Mouse (Mus musculus): ENCODE measurements at regions not wholly inside any gene's neighbourhood (a gene's known extent, or its start where the extent isn't known, plus 50 kb on each side); places are given as distances from the start of the nearest gene placed in this dataset.

DNA sequence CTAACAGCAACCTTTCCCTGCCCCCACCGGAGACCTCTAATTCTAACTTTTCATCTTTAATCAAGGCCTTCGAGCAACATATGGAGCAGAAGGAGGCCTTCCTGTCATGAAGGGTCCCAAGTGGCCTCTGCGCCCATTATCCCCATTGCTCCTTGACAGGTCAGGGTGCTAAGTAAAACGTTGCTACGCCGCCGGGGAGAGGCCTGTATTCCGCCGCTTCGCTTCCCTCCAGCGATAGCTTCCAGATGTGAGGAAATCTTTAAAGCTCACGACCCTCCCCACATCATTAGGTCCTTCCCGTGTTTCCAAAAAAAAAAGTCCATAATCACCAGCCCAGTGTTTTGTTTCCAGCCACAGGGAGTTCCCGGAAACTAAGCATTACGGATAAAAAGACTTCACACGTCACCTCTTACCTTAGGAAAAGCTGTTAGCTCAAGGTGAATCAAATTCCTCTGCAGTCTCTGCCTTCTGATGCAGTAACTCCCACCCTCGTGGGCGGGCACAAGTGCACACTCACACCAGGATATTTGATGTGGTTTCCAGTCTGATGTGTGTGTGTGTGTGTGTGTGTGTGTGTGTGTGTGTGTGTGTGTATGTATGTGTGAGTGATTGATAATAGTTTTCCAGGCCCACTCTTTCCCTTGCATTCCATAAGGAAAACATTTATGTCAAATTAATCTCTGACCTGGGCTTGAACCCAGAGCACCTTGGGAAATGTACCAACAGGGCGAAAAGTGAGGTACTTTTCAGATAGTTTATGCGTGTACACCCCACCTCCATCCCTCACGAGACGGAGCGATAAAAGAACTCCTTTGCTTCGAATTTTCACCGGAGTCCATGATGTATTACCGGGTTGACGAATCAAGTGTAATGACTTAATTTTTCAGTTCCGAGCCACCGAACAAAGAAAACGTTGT, 107.5 kb downstream of the Gm45692 start:
- Histone ChIP-seq H3K4me1 (replicated peaks) (no peaks in the 10 kb centered on the region), H3K9me3 (no peaks in the 10 kb centered on the region), H3K27ac (no peak overlapping the region), H3K4me3 (replicated peaks) (no peak overlapping the region), H3K4me2 (replicated peaks) (no peak overlapping the region), H3K9ac (no peak overlapping the region), H3K27me3 (replicated peaks) (no peaks in the 10 kb centered on the region), H3K36me3 (no peaks in the 10 kb centered on the region)
- 52% methylated on average over 30 of the region's 30 CpGs for WGBS
- no peak for ATAC-seq

DNA sequence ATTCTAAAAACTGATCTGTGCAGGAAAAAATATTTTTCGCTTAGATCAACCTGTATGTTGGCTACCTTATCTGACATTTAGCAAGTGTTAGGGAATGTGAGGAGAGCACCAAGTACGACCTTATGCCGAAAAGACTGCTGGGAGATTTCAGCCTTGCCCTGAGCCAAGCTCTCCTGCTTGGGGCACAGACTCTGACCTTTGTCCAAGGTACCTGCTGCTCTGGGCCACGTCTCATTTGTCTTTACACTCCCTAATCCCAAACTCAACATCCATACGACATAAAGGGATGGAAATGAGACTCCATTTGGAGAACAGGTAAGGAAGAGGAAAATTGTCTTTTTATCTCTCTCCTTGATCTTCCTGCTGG, 108.2 kb downstream of the Gm45692 start:
- WGBS = 42% methylated on average over 5 of the region's 5 CpGs
- H3K9me3 ChIP-seq = no peaks in the 10 kb centered on the region
- no peak for ATAC-seq
- H3K4me3 ChIP-seq (replicated peaks) = no peak overlapping the region
- no peak overlapping the region for H3K9ac ChIP-seq
- H3K4me1 ChIP-seq (replicated peaks) = no peaks in the 10 kb centered on the region
- H3K27me3 ChIP-seq (replicated peaks) = no peaks in the 10 kb centered on the region
- no peak overlapping the region for H3K4me2 ChIP-seq (replicated peaks)
- H3K27ac ChIP-seq = no peak overlapping the region
- no peaks in the 10 kb centered on the region for H3K36me3 ChIP-seq

DNA sequence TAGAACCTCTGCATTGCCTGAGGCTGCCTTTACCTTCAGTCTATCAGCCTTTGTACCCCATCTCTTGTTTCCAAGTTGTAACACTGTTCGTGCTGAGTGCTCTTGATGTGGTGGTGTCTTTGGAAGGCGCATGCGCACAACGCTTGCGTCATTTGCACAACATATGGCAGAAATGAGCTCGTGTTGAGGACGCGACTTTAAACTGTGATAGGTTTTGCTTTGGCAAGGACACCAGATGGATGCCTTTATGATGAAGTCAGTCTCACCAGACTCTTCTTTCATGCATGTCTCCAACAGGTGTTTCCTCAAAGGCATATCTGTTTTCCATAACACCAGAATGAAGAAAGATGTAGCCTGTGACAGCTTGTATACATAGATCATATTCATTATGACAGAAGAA, 110.2 kb downstream of the Gm45692 start:
- no peak for ATAC-seq
- Histone ChIP-seq H3K4me3 (replicated peaks) (no peak overlapping the region), H3K9ac (no peak overlapping the region), H3K4me1 (replicated peaks) (no peaks in the 10 kb centered on the region), H3K27me3 (replicated peaks) (no peaks in the 10 kb centered on the region), H3K27ac (no peak overlapping the region), H3K36me3 (no peaks in the 10 kb centered on the region), H3K4me2 (replicated peaks) (no peak overlapping the region), H3K9me3 (no peaks in the 10 kb centered on the region)
- 85% methylated on average over 8 of the region's 8 CpGs for WGBS

GRCm38 (mm10) chr8:26239075-26239474, 119.7 kb downstream of the Gm45692 start:
- Histone ChIP-seq H3K4me2 (replicated peaks) (no peak overlapping the region), H3K4me3 (replicated peaks) (no peak overlapping the region), H3K9me3 (no peaks in the 10 kb centered on the region), H3K9ac (no peak overlapping the region), H3K4me1 (replicated peaks) (no peaks in the 10 kb centered on the region), H3K27me3 (replicated peaks) (no peaks in the 10 kb centered on the region), H3K36me3 (no peaks in the 10 kb centered on the region), H3K27ac (no peak overlapping the region)
- ATAC-seq = no peak
- whole genome bisulfite sequencing = 84% methylated on average over 2 of the region's 2 CpGs

- Histone ChIP-seq H3K9ac (no peak overlapping the region), H3K9me3 (no peaks in the 10 kb centered on the region), H3K36me3 (no peaks in the 10 kb centered on the region), H3K4me1 (replicated peaks) (no peaks in the 10 kb centered on the region), H3K4me2 (replicated peaks) (no peak overlapping the region), H3K4me3 (replicated peaks) (no peak overlapping the region), H3K27ac (no peak overlapping the region), H3K27me3 (replicated peaks) (no peaks in the 10 kb centered on the region)
- ATAC-seq = peak; percentile 31; the same call in 1 of the 2 replicates
- WGBS = 31% methylated on average over 4 of the region's 4 CpGs
Measured at GRCm38 (mm10) chr8:26239604-26240003, 120.3 kb downstream of the Gm45692 start.

DNA sequence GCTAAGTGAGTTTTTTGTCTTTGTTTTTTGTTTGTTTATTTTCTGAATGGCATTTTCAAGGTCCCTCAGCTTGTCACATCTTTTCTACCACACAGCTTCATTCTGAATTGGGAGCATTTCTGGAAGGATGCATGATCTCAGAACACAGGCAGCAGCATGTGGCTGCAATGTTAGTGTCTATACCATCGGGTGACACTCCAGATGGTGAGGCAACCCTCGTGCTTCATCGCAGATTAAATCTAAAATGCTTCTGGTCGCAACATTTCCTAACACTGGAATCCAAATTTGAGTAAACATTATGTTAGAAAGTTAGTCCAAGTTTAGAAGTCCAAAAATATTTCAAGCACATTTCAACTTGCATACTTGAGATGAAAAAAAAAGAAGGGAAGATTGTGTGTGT, 124.4 kb downstream of the Gm45692 start:
- H3K4me2 ChIP-seq (replicated peaks) = no peak overlapping the region
- H3K27me3 ChIP-seq (replicated peaks) = no peaks in the 10 kb centered on the region
- no peak overlapping the region for H3K27ac ChIP-seq
- no peak overlapping the region for H3K4me3 ChIP-seq (replicated peaks)
- no peaks in the 10 kb centered on the region for H3K36me3 ChIP-seq
- H3K9me3 ChIP-seq = no peaks in the 10 kb centered on the region
- WGBS = 58% methylated on average over 4 of the region's 4 CpGs
- no peak overlapping the region for H3K9ac ChIP-seq
- no peaks in the 10 kb centered on the region for H3K4me1 ChIP-seq (replicated peaks)
- ATAC-seq = no peak

GRCm38 (mm10) chr8:26244308-26244707, 125.0 kb downstream of the Gm45692 start:
- Histone ChIP-seq H3K4me1 (replicated peaks) (no peaks in the 10 kb centered on the region), H3K36me3 (no peaks in the 10 kb centered on the region), H3K4me3 (replicated peaks) (no peak overlapping the region), H3K4me2 (replicated peaks) (no peak overlapping the region), H3K9me3 (no peaks in the 10 kb centered on the region), H3K9ac (no peak overlapping the region), H3K27ac (no peak overlapping the region), H3K27me3 (replicated peaks) (no peaks in the 10 kb centered on the region)
- WGBS = 79% methylated on average over 5 of the region's 5 CpGs
- ATAC-seq = no peak

GRCm38 (mm10) chr8:26255191-26255669, 135.9 kb downstream of the Gm45692 start:
- WGBS = 27% methylated on average over 6 of the region's 6 CpGs
- no peaks in the 10 kb centered on the region for H3K36me3 ChIP-seq
- ATAC-seq = no peak
- H3K27me3 ChIP-seq (replicated peaks) = no peaks in the 10 kb centered on the region
- H3K4me3 ChIP-seq (replicated peaks) = no peak overlapping the region
- H3K27ac ChIP-seq = no peak overlapping the region
- H3K4me2 ChIP-seq (replicated peaks) = no peak overlapping the region
- H3K4me1 ChIP-seq (replicated peaks) = no peaks in the 10 kb centered on the region
- no peak overlapping the region for H3K9ac ChIP-seq
- H3K9me3 ChIP-seq = no peaks in the 10 kb centered on the region

DNA sequence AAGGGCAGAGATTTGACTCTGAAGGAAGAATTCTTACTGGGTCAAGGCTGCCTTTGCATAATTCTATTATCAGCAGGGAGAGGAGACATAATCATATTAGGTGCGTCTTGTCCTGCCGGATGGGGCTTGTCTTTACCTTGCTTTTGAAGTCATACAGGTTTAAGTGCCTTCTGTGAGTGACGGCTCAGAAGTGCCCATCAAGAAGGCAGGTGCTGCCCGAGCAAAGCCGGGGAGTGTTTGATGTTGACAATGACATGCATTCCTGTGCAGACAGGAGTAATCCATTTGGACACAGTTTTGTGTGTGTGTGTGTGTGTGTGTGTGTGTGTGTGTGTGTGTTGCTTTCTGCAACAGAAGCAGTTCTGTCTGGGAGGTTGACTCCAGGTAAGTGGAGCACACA, 141.0 kb downstream of the Gm45692 start:
- Histone ChIP-seq H3K27ac (no peak overlapping the region), H3K4me2 (replicated peaks) (no peak overlapping the region), H3K36me3 (no peaks in the 10 kb centered on the region), H3K9me3 (no peaks in the 10 kb centered on the region), H3K27me3 (replicated peaks) (0 out of 2 replicates have a peak, but pooled peaks cover 5% of the 10 kb centered on the region), H3K9ac (no peak overlapping the region), H3K4me3 (replicated peaks) (no peak overlapping the region), H3K4me1 (replicated peaks) (no peaks in the 10 kb centered on the region)
- WGBS = 51% methylated on average over 5 of the region's 5 CpGs
- ATAC-seq = no peak

DNA sequence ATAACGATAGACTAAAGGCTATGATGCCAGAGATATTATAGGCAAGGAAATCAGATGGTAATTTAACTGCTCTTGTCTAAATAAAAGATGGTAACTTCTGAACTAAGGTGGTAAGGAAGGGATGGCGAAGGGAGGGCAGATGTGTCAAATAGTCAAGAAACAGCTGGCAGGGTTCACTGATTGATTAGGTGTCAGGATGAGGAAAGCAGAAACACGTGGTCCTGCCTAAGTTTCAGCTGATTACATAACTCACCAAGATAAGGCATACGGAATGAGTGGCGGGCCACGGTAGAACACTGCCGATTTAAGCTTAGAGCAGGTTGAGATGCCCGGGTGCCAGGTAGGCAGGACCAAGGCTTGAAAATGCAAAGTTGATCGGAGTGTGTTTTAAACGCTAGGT, 143.2 kb downstream of the Gm45692 start:
- ATAC-seq = no peak

GRCm38 (mm10) chr8:26264869-26265321, 145.6 kb downstream of the Gm45692 start:
- H3K4me1 ChIP-seq (replicated peaks) = no peaks in the 10 kb centered on the region
- H3K36me3 ChIP-seq = no peaks in the 10 kb centered on the region
- ATAC-seq = no peak
- no peak overlapping the region for H3K9ac ChIP-seq
- H3K27ac ChIP-seq = no peak overlapping the region
- 0 out of 2 replicates have a peak, but pooled peaks cover 5% of the 10 kb centered on the region for H3K27me3 ChIP-seq (replicated peaks)
- no peak overlapping the region for H3K4me3 ChIP-seq (replicated peaks)
- H3K9me3 ChIP-seq = no peaks in the 10 kb centered on the region
- 63% methylated on average over 11 of the region's 11 CpGs for WGBS
- no peak overlapping the region for H3K4me2 ChIP-seq (replicated peaks)

More for the DNA sequence above, 143.2 kb downstream of the Gm45692 start:
- Histone ChIP-seq H3K9me3 (no peaks in the 10 kb centered on the region), H3K4me1 (replicated peaks) (no peaks in the 10 kb centered on the region), H3K27ac (no peak overlapping the region), H3K36me3 (no peaks in the 10 kb centered on the region), H3K4me3 (replicated peaks) (no peak overlapping the region), H3K9ac (no peak overlapping the region), H3K4me2 (replicated peaks) (no peak overlapping the region), H3K27me3 (replicated peaks) (0 out of 2 replicates have a peak, but pooled peaks cover 5% of the 10 kb centered on the region)
- 81% methylated on average over 10 of the region's 10 CpGs for WGBS

- Histone ChIP-seq H3K9ac (no peak overlapping the region), H3K9me3 (no peaks in the 10 kb centered on the region)
- no peak for ATAC-seq
Measured at GRCm38 (mm10) chr8:26265366-26265765, 146.0 kb downstream of the Gm45692 start.

DNA sequence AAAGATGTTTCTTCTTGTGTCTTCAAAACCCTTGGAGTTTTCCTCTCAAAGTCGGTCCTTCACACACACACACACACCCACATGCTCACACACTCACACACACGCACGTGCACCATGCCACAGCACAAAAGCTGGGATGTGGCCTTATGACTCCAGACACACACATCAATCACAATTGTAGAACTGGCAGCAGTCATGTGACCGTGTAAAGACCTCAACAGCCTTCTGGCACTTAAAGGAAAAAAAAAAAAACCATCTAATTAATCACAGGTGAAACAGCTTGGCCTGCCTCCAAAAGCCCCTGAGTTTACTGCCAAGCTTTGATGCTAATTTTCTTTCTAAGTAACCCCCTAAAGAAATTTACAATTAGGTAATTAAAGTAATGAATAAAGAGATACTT, 147.1 kb downstream of the Gm45692 start:
- Histone ChIP-seq H3K36me3 (no peaks in the 10 kb centered on the region), H3K9me3 (no peaks in the 10 kb centered on the region), H3K27ac (no peak overlapping the region), H3K4me3 (replicated peaks) (no peak overlapping the region), H3K4me1 (replicated peaks) (no peaks in the 10 kb centered on the region), H3K27me3 (replicated peaks) (0 out of 2 replicates have a peak, but pooled peaks cover 5% of the 10 kb centered on the region), H3K4me2 (replicated peaks) (no peak overlapping the region), H3K9ac (no peak overlapping the region)
- 50% methylated on average over 4 of the region's 4 CpGs for WGBS
- ATAC-seq = no peak

More at GRCm38 (mm10) chr8:26265366-26265765, 146.0 kb downstream of the Gm45692 start:
- Histone ChIP-seq H3K27me3 (replicated peaks) (0 out of 2 replicates have a peak, but pooled peaks cover 5% of the 10 kb centered on the region), H3K27ac (no peak overlapping the region), H3K4me1 (replicated peaks) (no peaks in the 10 kb centered on the region), H3K4me3 (replicated peaks) (no peak overlapping the region), H3K4me2 (replicated peaks) (no peak overlapping the region), H3K36me3 (no peaks in the 10 kb centered on the region)
- WGBS = 57% methylated on average over 8 of the region's 8 CpGs
